Mouse (Mus musculus) CD8-positive naive resting alpha-beta T cell, adult 2 months (primary cell): ENCODE data around the gene Plk3.
"Not testable (repeated sequence)": the region's sequence is repeated elsewhere in the genome, so short reads cannot be mapped to it uniquely, and the experiment has no call there.

Experiments
- DNase-seq, 2 experiments: peaks; one replicate each; pipeline ENCODE4 v3.0.0; 2022; ENCODE audit warnings: low read depth in 2 of 2, low spot score in 2 of 2

Plk3 gene

DNA sequence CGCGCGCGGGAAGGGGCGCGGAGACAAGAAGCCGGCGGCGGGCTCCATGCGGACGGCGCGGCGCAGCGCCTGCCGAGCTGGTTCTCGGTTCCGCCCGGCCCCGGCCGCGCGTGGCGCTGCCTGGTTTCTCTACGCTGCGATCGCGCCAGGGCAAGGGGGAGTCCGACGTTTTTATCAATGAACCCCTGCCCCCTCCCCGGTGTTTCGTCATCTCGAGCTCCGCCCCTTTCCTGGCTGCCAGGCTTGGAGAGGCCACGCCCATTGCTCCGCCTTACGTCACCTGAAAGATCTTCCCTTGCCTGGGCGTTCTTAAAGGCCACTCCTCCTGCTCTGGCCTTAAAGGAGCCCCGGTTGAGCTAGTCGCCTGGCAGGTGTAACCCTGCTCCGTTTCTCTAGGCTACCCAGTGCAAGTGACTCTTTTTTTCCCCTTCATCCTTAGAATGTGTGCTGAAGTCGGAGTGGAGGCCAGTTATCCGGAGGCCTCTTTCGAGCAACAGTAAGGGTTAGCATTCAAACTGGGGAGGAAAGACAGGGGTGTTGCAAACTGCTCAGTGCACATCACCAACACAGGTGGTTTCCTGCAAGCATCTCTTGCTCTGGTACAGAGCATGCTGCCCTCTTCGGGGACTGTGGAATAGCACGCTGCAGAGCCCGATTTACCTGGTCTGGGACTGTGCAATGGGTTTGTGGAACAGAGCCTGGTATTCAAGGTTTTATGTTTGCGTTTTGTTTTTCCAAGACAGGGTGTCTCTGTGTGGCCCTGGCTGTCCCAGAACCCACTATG is at the start of gene Plk3:
Gene Plk3 (minus strand): TSS at position 147 of the 784 bp plus-strand sequence.
- peak; percentile 97 to 98 for DNase-seq

DNA sequence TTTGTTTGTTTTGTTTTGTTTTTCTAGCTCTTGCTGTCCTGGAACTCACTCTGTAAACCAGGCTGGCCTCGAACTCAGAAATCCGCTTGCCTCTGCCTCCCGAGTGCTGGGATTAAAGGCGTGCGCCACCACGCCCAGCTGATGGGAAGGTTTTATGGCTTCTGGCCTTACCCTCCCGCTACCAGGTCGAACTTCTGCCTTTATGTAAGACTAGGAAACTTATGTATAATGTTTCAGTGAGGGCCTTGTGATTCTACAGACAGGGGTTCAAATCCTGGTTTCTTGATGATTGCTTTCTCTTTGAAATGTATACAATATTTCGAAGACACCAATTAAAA is 49.0 kb upstream of the Plk3 start:
- not testable (repeated sequence) for DNase-seq

DNA sequence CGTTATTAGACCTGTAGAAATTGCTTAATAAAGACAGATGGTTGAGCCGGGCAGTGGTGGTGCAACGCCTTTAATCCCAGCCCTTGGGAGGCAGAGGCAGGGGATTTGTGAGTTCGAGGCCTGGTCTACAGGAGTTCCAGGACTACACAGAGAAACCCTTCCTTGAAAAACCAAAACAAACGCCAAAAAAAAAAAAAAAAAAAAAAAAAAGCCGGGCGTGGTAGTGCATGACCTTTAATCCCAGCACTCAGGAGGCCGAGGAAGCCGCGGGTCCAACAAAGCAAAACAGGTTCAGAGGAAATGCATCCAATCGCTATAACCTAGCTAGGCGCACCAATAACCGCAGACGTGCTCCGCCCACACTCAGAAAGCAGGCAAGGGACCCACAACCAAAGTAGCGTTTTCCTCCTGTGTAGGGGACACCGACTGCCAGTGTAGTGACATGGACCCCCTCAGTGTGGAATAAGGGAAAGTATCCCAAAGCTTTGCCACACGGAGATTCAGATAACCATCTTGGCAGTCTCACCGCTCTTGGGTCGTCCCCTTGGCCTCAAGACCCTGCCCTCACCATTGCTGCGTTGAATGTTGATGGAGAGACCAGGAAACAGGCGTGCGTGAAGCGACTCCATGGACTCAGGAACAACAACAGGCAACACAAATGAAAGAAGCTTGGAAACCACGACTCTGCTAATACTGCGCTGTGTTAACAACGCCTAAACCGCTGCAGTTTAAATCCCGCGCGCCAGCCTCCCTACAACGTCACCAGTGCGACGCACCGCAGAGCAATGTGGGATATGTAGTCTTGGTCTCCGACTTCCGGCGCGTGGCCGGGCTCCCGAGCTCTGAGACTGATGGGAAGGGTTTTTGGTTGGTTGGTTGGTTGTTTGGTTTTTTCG is 48.3 kb upstream of the Plk3 start, which contains the start of gene Kif2c:
Gene Kif2c (minus strand): TSS at position 777 of the 896 bp plus-strand sequence.
- DNase-seq = peak; percentile 88 to 92

DNA sequence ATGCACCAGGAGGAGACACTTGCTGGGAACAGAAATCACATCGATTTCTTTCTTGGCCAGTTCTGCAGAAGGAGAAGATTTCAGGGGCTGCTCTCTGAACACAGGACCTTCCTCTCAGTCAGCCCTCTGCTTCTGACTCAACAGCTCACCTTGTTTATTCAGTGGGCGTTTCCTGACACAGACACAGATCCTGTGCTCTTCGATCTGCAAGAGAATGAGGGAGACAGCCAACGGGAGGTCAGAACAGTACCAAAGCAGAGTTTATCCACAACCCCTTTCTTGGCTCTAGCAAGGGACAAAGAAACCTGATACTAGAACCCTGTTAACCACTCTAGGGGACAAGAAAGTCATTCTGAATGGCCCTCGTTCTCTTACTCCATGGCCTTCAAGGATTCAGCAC is 36.2 kb upstream of the Plk3 start:
- no peak for DNase-seq

DNA sequence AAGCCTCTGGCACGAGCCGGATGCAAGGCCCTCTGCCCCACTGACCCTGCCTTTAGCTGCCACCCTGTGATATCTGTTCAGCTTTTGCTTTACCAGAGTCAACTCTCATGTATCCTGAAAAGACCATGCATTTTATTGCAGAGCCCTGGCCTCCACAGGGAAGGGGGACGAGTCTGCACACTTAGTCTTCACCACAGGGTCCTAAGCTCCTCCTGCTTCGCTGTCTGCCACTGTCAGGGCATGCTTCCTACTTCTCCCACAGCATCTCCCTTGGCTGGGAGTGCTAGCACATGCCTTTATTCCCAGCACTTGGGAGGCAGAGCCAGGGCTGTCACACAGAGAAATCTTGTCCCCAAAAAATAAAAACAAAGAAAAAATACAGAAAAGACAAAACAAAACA is 27.4 kb upstream of the Plk3 start:
- DNase-seq = no peak

DNA sequence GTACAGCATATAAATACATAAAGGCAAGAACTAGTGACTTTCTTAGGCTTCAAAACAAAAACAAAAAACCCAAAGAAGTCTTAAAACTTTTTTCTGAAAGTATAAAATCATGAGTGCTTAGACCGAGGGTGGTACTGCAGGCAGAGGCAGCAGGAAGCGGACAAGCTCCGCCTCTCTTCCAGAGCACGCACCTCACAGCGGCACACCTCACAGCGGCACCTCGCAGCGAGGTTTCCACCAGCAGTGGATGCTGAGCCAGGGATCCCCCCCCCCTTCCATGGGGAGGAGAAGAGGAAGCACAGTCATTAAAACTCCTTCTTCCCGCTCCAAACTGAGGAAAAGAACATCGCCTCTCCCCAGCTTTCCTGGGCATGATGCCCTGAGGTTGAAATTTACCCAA is 25.9 kb upstream of the Plk3 start:
- DNase-seq = no peak

DNA sequence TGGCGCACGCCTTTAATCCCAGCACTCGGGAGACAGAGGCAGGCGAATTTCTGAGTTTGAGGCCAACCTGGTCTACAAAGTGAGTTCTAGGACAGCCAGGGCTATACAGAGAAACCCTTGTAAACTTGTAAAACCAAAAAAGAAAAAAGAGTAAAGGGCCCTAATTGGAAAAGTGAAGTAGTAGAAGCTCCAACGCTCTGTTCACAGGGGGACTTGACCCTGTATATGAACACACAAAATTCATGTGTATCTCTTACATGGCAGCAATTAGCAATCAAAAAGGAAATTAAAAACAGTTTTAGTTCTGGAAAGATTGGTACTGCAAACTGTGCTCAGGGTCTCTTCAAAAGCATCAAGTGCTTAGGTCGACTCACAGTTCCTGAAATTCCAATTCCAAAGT is 22.6 kb upstream of the Plk3 start:
- no peak for DNase-seq

DNA sequence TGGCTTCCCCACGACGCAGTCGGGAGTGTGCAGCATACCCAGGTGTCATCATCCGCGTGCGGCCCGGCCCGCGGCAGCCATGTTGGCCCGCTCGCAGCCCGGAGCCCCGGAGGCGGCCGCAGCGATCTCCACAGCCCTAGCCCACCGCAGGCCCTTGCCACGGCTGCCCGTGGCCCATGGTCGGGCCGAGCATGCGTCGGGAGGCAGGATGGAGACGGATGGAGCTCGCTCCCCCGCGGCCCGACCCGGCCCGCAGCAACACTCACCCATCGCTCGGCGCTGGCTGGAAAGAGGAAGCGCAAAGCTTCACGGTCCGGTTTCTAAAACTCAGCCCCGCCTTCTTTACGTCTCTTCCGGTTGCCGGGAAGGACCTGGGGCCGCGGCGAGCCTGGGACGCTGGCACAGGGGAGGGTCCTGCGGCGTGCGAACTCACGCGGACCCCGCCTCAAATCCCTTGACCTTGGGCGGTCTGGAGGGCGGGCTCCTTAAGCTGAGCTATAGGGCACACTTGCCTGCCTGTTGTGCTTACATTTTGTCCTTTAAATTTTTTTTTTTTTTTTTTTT is 22.1 kb upstream of the Plk3 start, which contains the start of gene Rps8:
Gene Rps8 (minus strand): TSS at position 452 of the 564 bp plus-strand sequence.
- peak; percentile 60 to 76 for DNase-seq

DNA sequence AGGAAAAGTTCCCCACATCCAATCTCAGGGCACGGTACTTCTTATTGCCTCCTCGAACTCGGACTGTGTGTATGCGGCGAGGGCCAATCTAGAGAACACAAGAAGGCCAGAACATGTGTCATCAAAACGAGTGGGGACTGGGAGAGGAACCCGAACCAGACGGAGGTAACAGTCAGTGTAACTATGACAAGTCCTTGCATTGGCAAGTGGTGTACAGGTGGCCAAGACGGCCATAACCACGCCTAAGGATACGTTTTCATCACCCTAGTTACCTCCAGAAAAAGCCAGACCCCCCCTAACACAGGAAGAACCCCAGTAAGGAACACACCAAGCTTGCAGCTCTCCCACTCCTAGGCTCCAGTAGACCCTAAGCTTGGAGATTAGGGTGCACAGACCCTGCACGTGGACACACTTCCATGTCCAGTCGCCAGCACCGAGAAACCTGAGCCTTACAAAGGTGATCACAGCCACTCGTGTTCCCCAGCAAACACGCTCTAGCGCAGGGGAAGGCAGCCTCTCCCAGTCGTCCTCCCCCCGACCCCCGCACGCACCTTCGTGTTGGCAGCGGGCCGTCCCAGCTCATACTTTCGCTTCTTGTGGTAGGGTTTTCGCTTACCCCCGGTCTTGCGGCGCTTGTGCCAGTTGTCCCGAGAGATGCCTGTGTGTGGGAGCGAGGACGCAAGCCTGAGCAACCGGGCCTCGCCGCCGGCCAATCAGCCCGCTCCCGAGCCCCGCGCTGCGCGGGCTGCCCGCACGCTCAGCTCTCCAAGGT is 21.4 kb upstream of the Plk3 start:
- DNase-seq = peak in 1 of 2 experiments; percentile 10

DNA sequence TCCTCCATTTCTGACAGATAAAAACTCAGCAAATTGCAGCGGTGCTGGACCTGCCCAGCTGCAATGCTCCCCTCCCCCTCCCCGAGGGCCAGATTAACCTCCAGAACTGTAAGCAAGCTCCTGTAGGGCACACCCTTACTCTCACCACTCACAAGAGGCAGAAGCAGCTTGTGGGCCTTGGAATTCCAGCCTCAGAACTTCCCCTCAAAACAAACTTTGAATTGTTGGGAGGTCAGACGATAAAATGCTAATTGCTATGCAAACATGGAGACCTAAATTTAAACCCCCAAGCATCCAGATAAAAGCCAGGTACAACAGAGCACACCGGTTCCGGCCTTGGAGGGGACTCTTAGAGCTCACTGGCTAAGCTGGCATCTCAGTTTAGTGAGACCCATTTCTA is 19.0 kb upstream of the Plk3 start:
- no peak for DNase-seq

DNA sequence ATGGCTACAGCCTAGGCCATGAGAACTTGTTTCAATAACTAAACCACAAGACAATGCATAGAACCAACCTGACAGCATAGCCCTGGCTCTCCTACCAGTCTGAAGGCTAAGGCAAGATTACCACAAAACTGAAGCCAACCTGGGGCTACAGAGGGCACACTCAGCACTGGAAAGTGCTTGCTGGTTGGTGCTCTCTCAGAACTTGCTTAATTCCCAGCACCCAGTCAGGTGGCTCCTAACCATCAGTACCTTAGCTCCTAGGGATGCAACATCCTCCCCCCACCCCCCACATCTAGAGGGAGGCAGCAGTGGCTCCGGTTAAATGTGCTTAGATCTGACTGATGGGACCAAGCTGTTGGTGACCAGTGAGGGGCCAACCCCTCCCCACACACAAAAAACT is 17.7 kb upstream of the Plk3 start:
- no peak for DNase-seq

DNA sequence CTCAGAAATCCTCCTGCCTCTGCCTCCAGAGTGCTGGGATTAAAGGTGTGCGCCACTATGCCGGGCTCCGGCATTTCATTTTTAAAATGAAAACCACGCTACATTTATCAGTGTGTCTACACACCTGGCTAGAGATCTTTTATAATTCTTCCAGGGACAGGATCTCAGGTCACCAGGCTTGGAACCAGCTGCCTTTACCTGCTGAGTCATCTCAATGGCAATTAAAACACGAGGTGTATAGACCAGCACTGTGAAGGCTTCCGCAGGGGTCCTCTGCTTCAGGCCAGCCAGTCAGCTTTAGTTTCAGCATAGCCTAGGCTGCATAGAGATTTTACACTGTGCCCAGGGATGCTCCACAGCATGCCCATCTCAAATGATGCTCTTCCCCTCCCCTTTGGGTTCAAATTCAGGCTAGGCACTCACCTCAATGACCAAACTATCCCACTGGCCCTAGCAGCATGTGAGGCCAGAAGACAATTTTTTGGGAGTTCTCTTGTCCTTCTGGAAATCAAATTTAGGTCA is 16.5 kb upstream of the Plk3 start:
- DNase-seq = no peak

DNA sequence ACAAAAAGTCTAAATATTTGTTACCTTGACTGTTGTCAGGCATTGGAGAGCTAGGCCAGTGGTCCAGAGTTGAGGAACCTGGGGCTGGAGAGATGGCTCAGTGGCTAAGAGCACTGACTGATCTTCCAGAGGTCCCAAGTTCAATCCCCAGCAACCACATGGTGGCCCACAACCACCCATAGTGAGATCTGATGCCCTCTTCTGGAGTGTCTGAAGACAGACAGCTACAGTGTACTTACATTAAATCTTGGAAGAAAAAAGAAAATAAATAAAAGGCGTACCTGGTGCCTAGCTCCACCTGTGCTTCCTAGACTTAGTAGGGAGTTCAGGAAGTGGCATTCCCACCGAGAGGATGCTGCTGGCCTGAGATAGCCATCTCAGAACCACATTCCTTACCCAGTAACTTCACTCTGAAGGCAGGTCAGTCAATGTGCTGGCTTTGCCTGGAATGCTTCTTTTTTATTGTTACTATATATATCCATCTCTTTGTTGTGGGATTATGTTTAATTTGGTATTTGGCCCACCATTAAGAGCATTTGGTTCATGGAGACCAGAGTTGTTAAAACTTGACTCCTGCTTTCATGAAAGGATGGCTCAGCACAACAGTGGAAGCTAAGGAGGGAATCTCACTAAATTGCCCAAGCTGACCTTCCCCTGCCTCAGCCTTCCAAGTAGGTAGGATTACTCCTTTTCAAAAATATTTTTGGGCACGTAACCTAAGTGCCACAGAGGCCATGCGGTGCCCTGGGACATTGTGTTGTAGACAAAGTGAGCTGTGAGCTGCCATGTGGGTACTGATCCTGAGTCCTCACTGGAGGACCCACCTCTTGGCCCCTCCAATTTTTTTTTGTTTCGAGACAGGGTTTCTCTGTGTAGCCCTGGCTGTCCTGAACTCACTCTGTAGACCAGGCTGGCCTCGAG is 15.8 kb upstream of the Plk3 start:
- DNase-seq = no peak

DNA sequence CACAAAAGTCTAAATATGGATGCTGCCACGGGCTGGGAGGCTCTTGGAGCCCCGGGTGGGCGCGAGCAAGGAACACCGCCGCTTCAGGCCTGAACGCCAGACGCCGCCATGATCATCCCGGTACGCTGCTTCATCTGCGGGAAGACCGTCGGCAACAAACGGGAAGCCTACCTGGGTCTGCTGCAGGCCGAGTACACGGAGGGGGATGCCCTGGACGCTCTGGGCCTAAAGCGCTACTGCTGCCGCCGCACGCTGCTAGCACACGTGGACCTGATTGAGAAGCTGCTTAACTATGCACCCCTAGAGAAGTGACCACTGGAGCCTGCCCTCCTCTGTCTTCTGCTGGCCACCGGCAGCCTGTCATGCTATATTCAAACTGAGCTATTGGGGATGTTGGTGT is 15.1 kb upstream of the Plk3 start:
- no peak for DNase-seq

DNA sequence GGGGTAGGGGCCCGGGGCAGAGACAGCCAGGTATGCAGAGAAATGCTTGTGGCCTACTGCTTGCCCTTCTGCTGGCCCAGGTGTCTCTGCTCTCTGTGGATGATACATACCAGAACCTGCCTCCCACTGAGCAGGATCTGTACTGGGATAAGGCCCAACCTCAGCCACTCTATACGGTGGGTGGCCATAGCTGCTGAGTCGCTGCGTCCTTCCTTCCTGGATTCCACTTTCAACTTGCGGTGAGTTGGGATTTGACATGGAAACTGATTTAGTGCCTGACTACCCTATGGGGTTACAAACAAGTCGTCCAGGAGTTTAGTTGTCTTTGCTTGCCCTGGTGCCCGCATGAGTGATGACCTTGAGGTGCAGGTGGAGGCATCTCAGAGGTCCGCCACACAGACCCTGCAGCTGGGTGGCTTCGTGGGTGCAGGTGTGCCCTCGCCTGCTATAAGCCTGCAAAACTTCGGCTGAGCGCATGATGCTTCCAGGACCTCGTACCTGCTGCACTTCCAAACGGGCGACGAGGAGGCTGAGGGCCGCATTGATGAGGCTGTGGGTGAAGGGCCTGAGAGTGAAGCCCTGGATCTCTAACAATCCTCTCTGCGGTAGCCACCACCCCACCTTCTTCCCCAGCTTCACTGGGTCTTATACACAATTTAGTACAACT is 14.4 kb upstream of the Plk3 start:
- DNase-seq = no peak

DNA sequence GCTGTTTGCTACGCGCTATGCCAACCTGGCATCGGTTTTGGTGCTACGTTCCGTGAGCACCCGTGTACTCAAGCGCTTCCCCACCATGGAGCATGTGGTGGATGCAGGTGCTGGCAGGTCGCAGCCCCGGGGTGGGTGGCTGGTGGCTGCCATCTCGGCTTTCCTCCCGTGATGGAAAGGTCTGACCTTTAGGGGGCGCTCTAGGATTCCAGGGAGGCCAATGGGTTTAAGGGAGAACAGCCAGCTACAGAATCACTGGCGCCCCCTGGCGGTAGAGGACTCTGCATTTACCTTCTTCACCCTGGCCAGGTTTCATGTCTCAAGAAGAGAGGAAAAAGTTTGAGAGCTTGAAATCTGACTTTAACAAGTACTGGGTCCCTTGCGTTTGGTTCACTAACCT is 12.4 kb upstream of the Plk3 start:
- DNase-seq = peak; percentile 94 to 96

DNA sequence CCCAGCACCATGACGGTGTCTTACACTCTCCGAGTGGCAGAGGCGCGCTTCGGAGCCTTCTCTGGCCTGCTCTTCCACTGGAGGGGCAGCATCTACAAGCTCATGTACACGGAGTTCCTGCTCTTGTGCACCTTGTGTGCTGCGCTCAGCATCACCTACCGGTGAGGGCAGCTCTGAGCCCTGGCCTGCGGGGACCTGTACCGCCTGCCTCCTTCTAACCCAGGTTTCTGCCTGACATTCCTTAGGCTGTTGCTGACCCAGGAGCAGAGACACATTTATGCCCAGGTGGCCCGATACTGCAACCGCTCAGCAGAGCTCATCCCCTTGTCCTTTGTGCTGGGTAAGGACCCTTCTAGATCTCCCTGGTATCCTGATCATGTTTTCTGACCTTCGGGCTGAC is 11.5 kb upstream of the Plk3 start:
- DNase-seq = no peak

DNA sequence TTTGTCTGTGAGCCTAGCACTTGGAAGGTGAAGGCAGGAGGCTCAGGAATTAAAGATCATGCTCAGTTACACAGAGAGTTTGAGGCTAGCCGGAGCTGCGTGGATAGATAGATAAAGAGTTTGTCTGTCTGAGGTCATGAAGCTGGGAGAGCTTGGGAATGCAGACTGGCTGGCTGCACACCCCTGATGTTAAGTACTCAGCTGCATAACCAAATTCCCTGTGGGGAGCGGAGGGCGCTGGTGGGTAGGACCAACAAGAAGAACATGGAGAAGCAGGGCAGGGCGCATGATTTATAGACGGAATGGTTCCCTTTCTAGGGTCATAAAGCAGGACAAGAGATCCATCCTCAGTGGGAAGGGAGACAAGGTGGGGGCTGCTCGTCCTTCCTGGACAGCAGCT is 9.3 kb upstream of the Plk3 start:
- DNase-seq = no peak

DNA sequence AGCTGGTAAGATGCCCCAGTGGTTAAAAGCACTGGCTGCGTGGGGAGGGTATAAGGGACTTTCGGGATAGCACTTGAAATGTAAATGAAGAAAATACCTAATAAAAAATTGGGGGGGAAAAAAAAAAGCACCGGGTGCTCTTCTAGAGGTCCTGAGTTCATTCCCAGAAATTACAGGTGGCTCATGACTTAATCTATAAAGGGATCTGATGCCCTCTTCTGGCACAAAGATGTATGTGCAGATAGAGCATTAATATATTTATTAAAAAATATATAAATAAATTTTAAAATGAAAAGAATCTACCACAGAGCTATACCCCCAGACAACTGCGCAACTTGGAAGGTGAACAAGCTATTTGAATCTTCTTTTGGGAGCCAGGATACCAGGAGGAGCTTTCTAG is 6.8 kb upstream of the Plk3 start:
- DNase-seq = no peak
